Mouse (Mus musculus) NIH3T3 (cell line): ENCODE data around the gene Arl9.
"Not testable (repeated sequence)": the region's sequence is repeated elsewhere in the genome, so short reads cannot be mapped to it uniquely, and the experiment has no call there.

Experiments used
- DNase-seq: peaks from one replicate; pipeline ENCODE4 v3.0.0-alpha.2; 2012; ENCODE audit warnings: low read depth

Arl9 gene

GRCm38 (mm10) chr5:77004051-77004821 lies at the start of gene Arl9:
Gene Arl9, plus strand, starts transcription at chr5:77004055.
- peak; percentile 60 for DNase-seq

DNA sequence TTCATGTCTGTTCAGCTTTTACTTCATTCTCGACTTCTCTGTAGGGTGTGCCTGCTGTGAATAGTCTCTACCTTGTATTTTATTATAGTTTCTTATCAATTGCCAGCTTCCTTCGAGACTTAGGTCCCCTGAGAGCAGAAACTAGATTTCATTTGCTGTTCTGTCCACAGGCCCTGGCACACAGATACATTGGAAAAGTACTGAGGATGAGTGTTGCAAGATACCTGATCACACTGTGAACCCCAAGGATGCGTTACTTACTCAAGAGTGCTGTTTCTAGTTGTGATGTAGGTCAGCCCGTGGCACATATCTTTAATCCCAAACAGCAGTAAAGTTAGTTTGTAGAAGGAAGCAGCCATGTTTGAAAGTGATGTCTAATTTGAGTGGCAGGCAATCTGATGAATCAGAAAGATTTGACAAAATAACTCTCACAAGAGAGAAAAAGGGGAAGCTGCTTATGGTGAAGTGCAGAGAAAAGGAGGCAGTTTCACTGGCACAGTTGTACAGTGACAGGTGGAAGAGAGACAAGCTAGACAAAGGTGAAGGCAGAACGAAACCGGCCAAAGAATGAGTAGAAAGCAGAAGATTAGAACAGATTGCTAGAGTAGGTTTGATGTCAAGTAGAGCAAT lies 49.5 kb upstream of the Arl9 start:
- no peak for DNase-seq

GRCm38 (mm10) chr5:76955474-76955873 lies 48.4 kb upstream of the Arl9 start:
- DNase-seq: no peak

DNA sequence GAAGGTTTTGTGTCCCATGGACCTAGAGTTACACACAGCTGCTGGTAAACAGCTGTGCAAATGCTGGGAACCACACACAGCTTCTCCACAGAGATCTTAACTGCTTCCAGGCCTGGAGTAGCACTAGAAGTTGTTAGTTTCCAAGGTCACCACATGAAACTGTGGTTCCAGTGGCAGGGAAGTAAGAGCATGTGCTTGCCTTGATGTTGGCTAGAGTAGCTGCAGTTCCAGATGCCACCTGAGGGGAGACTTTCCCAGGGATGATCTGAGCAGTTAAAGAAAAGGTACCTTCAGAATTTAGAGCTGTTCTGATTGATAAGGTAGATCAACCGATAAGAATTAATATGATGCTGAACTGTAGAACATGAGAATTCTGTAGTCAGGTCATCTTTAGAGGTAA lies 45.9 kb upstream of the Arl9 start:
- DNase-seq: peak; percentile 17

GRCm38 (mm10) chr5:76959587-76959986 lies 44.3 kb upstream of the Arl9 start:
- DNase-seq: no peak

- peak; percentile 89 for DNase-seq
Observed at GRCm38 (mm10) chr5:76962545-76962944, 41.3 kb upstream of the Arl9 start.

GRCm38 (mm10) chr5:76964651-76965050 lies 39.2 kb upstream of the Arl9 start:
- DNase-seq: peak; percentile 19

GRCm38 (mm10) chr5:76969250-76969649 lies 34.6 kb upstream of the Arl9 start:
- peak; percentile 16 for DNase-seq

DNA sequence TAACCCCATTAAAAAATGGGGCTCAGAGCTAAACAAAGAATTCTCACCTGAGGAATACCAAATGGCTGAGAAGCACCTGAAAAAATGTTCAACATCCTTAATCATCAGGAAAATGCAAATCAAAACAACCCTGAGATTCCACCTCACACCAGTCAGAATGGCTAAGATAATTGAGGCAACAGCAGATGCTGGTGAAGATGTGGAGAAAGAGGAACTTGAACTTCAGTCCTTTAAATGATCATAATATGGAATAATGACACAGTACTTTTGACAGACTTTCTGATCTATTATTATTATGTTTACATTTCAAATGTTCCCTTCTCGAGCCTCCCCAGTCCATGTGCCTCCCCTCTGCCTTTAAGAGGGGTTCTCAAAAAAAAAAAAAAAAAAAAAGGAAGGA lies 32.7 kb upstream of the Arl9 start:
- DNase-seq: not testable (repeated sequence)

- DNase-seq: no peak
Observed at GRCm38 (mm10) chr5:76973488-76973887, 30.4 kb upstream of the Arl9 start.

DNA sequence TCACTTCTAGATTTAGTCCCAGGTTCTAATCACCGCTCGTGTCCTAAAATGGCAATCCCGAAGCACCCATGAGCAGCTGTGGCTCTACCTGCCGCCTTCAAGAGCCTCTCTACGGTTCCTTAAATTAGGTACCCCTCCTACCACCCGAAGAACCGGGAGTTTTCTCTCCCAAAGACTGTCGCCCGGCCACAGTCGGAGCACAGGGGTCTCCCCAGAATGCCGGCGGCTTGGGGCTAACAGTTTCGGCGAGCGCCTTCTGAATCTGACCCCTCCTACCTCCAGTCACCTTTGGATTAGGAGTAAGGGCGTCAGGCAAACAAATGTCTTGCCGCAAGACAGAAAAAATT lies 29.7 kb upstream of the Arl9 start:
- DNase-seq: no peak

DNA sequence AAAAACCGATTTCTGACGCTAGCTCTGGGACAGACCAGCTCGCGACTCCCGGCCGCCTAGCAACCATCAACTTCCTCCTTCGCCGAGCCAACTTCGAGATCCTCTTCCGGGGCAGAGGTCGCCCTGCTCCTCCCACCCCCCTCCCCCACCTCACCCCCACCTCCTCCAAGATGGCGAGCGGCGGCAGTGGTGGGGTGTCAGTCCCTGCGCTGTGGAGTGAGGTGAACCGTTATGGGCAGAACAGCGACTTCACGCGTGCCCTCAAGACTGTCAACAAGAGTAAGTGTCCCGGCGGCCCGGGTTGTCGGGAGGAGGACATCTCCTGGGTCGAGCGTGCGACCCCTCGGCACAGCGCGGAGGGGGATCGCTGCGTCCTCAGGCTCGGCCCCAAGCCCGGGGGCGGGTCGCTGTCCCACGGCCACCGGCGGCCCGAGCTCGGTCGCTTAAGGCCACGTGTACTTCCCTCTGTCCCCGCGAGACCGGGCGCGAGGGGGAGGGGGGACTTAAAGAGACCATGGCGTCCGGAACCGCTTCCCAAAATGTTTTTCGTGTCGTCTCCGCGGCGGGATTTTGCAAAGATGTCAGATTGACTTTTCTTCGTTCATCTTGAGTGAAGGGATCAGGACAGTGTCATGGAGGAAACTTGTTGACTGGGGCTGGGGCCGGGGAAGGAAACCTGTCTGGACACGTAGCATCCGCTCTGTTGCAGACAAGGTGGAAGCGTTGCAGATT lies 29.1 kb upstream of the Arl9 start, which contains the start of gene Srp72:
Gene Srp72 (plus strand): TSS at position 130 of the 732 bp plus-strand sequence.
- DNase-seq: peak; percentile 90

GRCm38 (mm10) chr5:76975736-76976135 lies 28.1 kb upstream of the Arl9 start:
- DNase-seq: no peak

GRCm38 (mm10) chr5:76984015-76984414 lies 19.8 kb upstream of the Arl9 start:
- no peak for DNase-seq

DNA sequence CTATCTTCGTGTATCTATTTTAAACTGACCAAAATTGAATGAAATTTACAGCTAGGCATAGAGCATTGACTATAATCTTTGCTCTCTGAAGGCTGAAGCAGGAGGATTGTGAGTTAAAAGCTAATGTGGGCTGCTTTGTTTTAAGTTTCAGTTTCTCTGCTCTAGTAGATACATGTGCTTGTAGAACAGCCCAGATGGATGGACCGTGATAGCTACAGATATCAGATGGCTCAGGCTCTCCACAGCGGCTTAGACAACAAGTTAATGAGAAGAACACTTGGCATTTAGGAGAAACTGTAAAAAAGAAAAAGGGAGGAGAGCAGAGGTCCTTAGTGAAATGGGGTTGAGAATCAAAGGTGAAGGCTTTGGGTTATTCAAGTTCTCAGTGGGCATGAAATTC lies 13.1 kb upstream of the Arl9 start:
- no peak for DNase-seq

GRCm38 (mm10) chr5:76993174-76993814 lies 10.6 kb upstream of the Arl9 start:
- no peak for DNase-seq

- peak; percentile 77 for DNase-seq
Observed at GRCm38 (mm10) chr5:76998416-76998815, 5.4 kb upstream of the Arl9 start.

DNA sequence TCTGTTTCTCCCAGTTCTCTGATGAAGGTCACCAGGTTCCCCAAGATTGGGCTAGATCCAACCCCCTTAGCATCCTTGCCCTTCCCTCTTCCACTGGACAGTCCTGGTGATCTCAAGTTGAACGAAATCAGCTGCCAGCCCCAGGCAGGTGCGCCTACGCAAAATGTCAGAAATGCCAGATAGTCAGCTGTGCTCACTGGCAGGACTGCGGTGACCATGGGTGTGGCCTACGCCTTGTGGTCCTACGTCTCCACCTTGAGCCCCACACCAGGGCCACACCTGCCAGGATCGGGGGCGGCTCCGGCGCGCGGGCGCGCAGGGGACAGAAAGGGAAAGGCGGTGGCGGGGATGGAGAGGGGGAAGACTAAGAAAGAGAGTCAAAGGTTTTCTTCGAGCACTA lies 2.7 kb upstream of the Arl9 start:
- DNase-seq: no peak

DNA sequence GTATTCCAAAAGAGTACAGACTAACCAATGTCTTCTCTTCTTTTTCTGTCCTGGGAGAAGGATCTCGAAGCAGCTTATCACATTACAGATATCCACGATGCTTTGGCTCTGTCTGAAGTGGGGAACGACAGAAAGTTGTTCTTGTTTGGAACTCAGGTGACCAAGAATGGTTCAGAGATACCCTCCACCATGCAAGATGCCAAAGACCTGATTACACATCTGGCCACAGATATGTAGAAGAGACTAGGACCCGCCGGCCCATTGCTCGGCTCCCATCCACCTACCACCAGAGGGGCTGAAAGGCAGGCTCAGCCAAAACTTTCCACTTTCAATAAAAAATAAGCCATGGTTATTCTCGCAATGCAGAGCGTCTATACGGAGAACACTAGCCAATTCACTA lies 6.5 kb downstream of the Arl9 start:
- no peak for DNase-seq

DNA sequence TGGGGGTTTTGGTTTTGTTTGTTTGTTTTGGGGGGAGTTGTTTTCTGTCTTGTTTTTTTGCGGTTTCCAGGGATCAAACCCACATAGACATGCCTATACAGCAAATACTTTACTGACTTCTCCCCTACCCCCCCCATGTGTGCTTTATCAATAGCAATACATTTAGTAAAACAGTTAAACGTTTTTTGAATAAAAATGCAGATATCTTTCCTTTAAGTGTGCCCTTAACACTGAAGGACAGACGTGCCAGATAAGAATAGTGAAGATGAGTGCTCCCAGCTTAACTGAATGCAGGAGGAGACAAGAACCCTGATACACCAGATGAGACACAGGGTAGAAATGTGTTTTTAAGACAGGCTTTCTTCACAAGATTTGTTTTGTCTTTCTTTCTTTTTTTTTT lies 7.2 kb downstream of the Arl9 start:
- DNase-seq: no peak

DNA sequence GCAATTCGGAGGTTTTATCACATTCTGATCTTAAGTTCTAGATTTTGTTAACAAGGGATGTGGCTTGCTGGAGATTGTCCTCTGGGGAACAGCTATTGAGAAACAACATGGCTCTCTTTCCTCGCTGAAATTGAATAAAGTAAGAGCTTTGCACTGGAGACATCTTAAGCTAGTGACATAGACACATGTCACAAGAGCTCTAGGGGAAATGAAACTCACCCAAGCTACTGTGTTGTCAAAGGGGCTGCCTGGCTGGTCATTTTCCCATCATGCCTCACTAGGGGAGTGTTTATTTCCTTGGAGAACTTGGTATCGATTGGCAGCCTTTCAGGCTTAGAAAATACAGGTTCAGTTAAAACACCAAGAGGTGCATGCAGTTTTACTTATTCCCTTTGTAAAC lies 9.3 kb downstream of the Arl9 start:
- DNase-seq: no peak
